Mouse (Mus musculus): ENCODE results near the gene Myo10. TPM values are rescaled to one million over a fixed set of nuclear protein-coding genes. Genes with fewer than 3 reads are reported as not detected.

Gene Myo10
- polyA plus RNA-seq, 1 experiment from 2014 or later = 3.9 TPM

GRCm38 (mm10) chr15:25789241-25789640, 166.9 kb downstream of the Myo10 start:
- Histone ChIP-seq H3K4me1 (replicated peaks) (no peaks in the 10 kb centered on the region), H3K9me3 (replicated peaks) (no peaks in the 10 kb centered on the region)
- 73% methylated on average over 10 of the region's 10 CpGs for WGBS (ENCODE audit: insufficient replicate concordance)

GRCm38 (mm10) chr15:25791660-25792353, 169.5 kb downstream of the Myo10 start:
- H3K27me3 ChIP-seq = no peaks in the 10 kb centered on the region
- H3K4me2 ChIP-seq = no peak overlapping the region
- H3K9ac ChIP-seq = no peak overlapping the region
- no peak for ATAC-seq (ENCODE audit: insufficient read depth)
- no peak overlapping the region for H3K27ac ChIP-seq (replicated peaks)
- 64% methylated on average over 8 of the region's 8 CpGs for WGBS (ENCODE audit: insufficient replicate concordance)
- no peaks in the 10 kb centered on the region for H3K4me1 ChIP-seq (replicated peaks)
- peaks cover 17% of the 10 kb centered on the region; the same call in 1 of the 2 replicates for H3K36me3 ChIP-seq (replicated peaks)
- no peaks in the 10 kb centered on the region for H3K9me3 ChIP-seq (replicated peaks)
- H3K4me3 ChIP-seq (replicated peaks) = no peak overlapping the region

More at GRCm38 (mm10) chr15:25789241-25789640, 166.9 kb downstream of the Myo10 start:
- Histone ChIP-seq H3K4me3 (replicated peaks) (no peak overlapping the region), H3K9ac (no peak overlapping the region), H3K27ac (replicated peaks) (no peak overlapping the region), H3K36me3 (replicated peaks) (peaks cover 14% of the 10 kb centered on the region; the same call in 1 of the 2 replicates), H3K4me2 (no peak overlapping the region), H3K27me3 (no peaks in the 10 kb centered on the region)
- no peak for ATAC-seq (ENCODE audit: insufficient read depth)

- ATAC-seq (ENCODE audit: insufficient read depth) = no peak
- Histone ChIP-seq H3K4me3 (replicated peaks) (no peak overlapping the region), H3K36me3 (replicated peaks) (peaks cover 21% of the 10 kb centered on the region), H3K4me2 (no peak overlapping the region), H3K27me3 (no peaks in the 10 kb centered on the region), H3K9me3 (replicated peaks) (no peaks in the 10 kb centered on the region), H3K27ac (replicated peaks) (no peak overlapping the region), H3K9ac (no peak overlapping the region), H3K4me1 (replicated peaks) (no peaks in the 10 kb centered on the region)
- 67% methylated on average over 8 of the region's 8 CpGs for WGBS (ENCODE audit: insufficient replicate concordance)
Observed at GRCm38 (mm10) chr15:25794123-25794522, 171.8 kb downstream of the Myo10 start.

GRCm38 (mm10) chr15:25795496-25795895, 173.2 kb downstream of the Myo10 start:
- ATAC-seq (ENCODE audit: insufficient read depth) = no peak
- H3K4me3 ChIP-seq (replicated peaks) = no peak overlapping the region
- H3K4me1 ChIP-seq (replicated peaks) = no peaks in the 10 kb centered on the region
- H3K9me3 ChIP-seq (replicated peaks) = no peaks in the 10 kb centered on the region
- H3K27me3 ChIP-seq = no peaks in the 10 kb centered on the region
- no peak overlapping the region for H3K9ac ChIP-seq
- H3K4me2 ChIP-seq = no peak overlapping the region
- peaks cover 31% of the 10 kb centered on the region for H3K36me3 ChIP-seq (replicated peaks)
- H3K27ac ChIP-seq (replicated peaks) = no peak overlapping the region
- WGBS (ENCODE audit: insufficient replicate concordance) = 73% methylated on average over 9 of the region's 9 CpGs

GRCm38 (mm10) chr15:25796353-25796752, 174.0 kb downstream of the Myo10 start:
- ATAC-seq (ENCODE audit: insufficient read depth) = no peak
- Histone ChIP-seq H3K9me3 (replicated peaks) (no peaks in the 10 kb centered on the region), H3K36me3 (replicated peaks) (peaks cover 31% of the 10 kb centered on the region), H3K4me1 (replicated peaks) (no peaks in the 10 kb centered on the region), H3K4me2 (no peak overlapping the region), H3K27me3 (no peaks in the 10 kb centered on the region), H3K9ac (no peak overlapping the region), H3K27ac (replicated peaks) (no peak overlapping the region), H3K4me3 (replicated peaks) (no peak overlapping the region)
- WGBS (ENCODE audit: insufficient replicate concordance) = 35% methylated on average over 3 of the region's 3 CpGs

GRCm38 (mm10) chr15:25797179-25797578, 174.9 kb downstream of the Myo10 start:
- H3K36me3 ChIP-seq (replicated peaks) = peaks cover 28% of the 10 kb centered on the region
- H3K27ac ChIP-seq (replicated peaks) = no peak overlapping the region
- 67% methylated on average over 8 of the region's 8 CpGs for WGBS (ENCODE audit: insufficient replicate concordance)

GRCm38 (mm10) chr15:25797888-25798287, 175.6 kb downstream of the Myo10 start:
- Histone ChIP-seq H3K4me3 (replicated peaks) (no peak overlapping the region), H3K27ac (replicated peaks) (no peak overlapping the region), H3K27me3 (no peaks in the 10 kb centered on the region), H3K36me3 (replicated peaks) (peaks cover 32% of the 10 kb centered on the region), H3K4me1 (replicated peaks) (no peaks in the 10 kb centered on the region), H3K4me2 (no peak overlapping the region), H3K9me3 (replicated peaks) (no peaks in the 10 kb centered on the region), H3K9ac (no peak overlapping the region)
- ATAC-seq (ENCODE audit: insufficient read depth) = no peak
- 81% methylated on average over 1 of the region's 1 CpGs for WGBS (ENCODE audit: insufficient replicate concordance)

More at GRCm38 (mm10) chr15:25797179-25797578, 174.9 kb downstream of the Myo10 start:
- no peak overlapping the region for H3K9ac ChIP-seq
- no peaks in the 10 kb centered on the region for H3K4me1 ChIP-seq (replicated peaks)
- no peak for ATAC-seq (ENCODE audit: insufficient read depth)
- H3K27me3 ChIP-seq = no peaks in the 10 kb centered on the region
- no peaks in the 10 kb centered on the region for H3K9me3 ChIP-seq (replicated peaks)
- H3K4me2 ChIP-seq = no peak overlapping the region
- no peak overlapping the region for H3K4me3 ChIP-seq (replicated peaks)

- Histone ChIP-seq H3K9ac (no peak overlapping the region), H3K4me3 (replicated peaks) (no peak overlapping the region), H3K9me3 (replicated peaks) (no peaks in the 10 kb centered on the region), H3K27ac (replicated peaks) (no peak overlapping the region), H3K4me1 (replicated peaks) (no peaks in the 10 kb centered on the region), H3K27me3 (no peaks in the 10 kb centered on the region), H3K4me2 (no peak overlapping the region), H3K36me3 (replicated peaks) (peaks cover 23% of the 10 kb centered on the region; the same call in 1 of the 2 replicates)
- ATAC-seq (ENCODE audit: insufficient read depth) = no peak
- WGBS (ENCODE audit: insufficient replicate concordance) = 68% methylated on average over 5 of the region's 5 CpGs
Observed at GRCm38 (mm10) chr15:25801726-25802125, 179.4 kb downstream of the Myo10 start.

GRCm38 (mm10) chr15:25802194-25802593, 179.9 kb downstream of the Myo10 start:
- H3K4me3 ChIP-seq (replicated peaks) = no peak overlapping the region
- no peaks in the 10 kb centered on the region for H3K9me3 ChIP-seq (replicated peaks)
- H3K36me3 ChIP-seq (replicated peaks) = peaks cover 25% of the 10 kb centered on the region; the same call in 1 of the 2 replicates
- no peak for ATAC-seq (ENCODE audit: insufficient read depth)
- no peak overlapping the region for H3K4me2 ChIP-seq
- H3K27me3 ChIP-seq = no peaks in the 10 kb centered on the region
- H3K27ac ChIP-seq (replicated peaks) = no peak overlapping the region
- 61% methylated on average over 8 of the region's 8 CpGs for WGBS (ENCODE audit: insufficient replicate concordance)
- no peaks in the 10 kb centered on the region for H3K4me1 ChIP-seq (replicated peaks)
- H3K9ac ChIP-seq = no peak overlapping the region

- 74% methylated on average over 15 of the region's 15 CpGs for WGBS (ENCODE audit: insufficient replicate concordance)
- Histone ChIP-seq H3K36me3 (replicated peaks) (peaks cover 29% of the 10 kb centered on the region; the same call in 1 of the 2 replicates), H3K27me3 (no peaks in the 10 kb centered on the region), H3K9ac (no peak overlapping the region), H3K4me1 (replicated peaks) (no peaks in the 10 kb centered on the region), H3K27ac (replicated peaks) (no peak overlapping the region), H3K4me3 (replicated peaks) (no peak overlapping the region), H3K9me3 (replicated peaks) (no peaks in the 10 kb centered on the region), H3K4me2 (no peak overlapping the region)
- ATAC-seq (ENCODE audit: insufficient read depth) = no peak
Observed at GRCm38 (mm10) chr15:25803111-25803510, 180.8 kb downstream of the Myo10 start.

- no peaks in the 10 kb centered on the region for H3K4me1 ChIP-seq (replicated peaks)
- no peak overlapping the region for H3K27ac ChIP-seq (replicated peaks)
- peaks cover 26% of the 10 kb centered on the region; the same call in 1 of the 2 replicates for H3K36me3 ChIP-seq (replicated peaks)
- no peak overlapping the region for H3K4me3 ChIP-seq (replicated peaks)
- no peak for ATAC-seq (ENCODE audit: insufficient read depth)
- H3K27me3 ChIP-seq = no peaks in the 10 kb centered on the region
- no peak overlapping the region for H3K4me2 ChIP-seq
- H3K9ac ChIP-seq = no peak overlapping the region
- 74% methylated on average over 21 of the region's 21 CpGs for WGBS (ENCODE audit: insufficient replicate concordance)
- H3K9me3 ChIP-seq (replicated peaks) = no peaks in the 10 kb centered on the region
Observed at GRCm38 (mm10) chr15:25805336-25806110, 183.2 kb downstream of the Myo10 start.

Measured in liver, embryonic 15.5 days (tissue).